Mouse (Mus musculus): ENCODE data around the gene Mybphl.

The Mybphl gene

GRCm38 (mm10) chr3:108409656-108410358 lies 45.1 kb downstream of the Mybphl start:
- DNase-seq (ENCODE audit: inconsistent ontology term), result no peak

DNA sequence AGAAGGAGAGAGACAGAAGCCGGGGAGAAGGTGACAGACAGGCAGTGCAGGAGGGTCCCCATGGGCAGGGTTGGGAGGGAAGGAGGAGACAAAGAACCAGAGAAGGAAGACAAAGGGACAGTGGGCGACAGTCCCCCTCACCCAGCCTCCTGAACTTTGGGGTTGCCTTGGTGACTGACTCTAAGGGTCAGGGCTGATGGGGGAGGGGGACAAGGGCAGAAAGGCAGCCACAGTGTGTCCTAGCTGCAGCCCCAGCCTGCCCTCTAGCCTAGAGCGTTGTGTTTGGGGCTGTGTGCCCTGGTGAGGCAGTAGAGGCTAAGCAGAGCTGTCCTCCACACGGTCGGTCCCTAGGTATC lies 45.6 kb downstream of the Mybphl start:
- no peak for DNase-seq (ENCODE audit: inconsistent ontology term)

DNA sequence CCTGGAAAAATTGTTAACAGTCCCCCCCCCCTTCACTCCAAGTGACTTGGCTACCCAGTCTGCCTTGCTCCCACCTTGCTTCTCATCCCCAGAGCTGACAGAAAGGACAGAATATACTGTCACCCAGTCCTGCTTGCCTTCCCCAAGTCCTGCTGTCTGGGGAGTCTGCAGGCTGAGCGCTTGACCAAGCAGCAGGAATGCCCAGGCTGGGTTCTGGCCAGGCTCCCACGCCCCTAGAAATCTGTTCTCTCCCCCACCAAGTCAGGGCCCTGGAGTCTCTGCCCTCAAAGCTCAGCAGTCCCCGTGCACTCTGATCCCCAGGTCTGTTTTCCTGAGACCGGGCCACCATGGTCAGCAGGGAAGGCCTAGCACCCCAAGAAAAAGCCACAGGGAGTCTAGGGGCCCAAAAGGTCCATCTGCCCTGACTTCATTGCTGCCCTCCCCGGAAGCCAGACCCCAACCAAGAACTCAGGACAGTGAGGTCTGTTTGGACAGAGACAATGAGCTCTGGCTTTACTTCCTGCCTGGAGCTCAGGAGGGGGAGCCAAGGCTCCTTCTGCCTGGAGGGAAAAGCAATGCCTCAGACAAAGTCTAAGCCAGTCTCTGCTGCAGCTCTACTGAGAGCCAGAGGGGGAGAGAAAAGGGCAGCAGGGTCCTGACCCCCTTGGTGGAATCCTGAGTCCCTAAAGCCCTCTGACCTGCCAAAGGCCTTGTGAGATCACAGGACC lies 46.5 kb downstream of the Mybphl start:
- DNase-seq (ENCODE audit: inconsistent ontology term), result peak; percentile 87

DNA sequence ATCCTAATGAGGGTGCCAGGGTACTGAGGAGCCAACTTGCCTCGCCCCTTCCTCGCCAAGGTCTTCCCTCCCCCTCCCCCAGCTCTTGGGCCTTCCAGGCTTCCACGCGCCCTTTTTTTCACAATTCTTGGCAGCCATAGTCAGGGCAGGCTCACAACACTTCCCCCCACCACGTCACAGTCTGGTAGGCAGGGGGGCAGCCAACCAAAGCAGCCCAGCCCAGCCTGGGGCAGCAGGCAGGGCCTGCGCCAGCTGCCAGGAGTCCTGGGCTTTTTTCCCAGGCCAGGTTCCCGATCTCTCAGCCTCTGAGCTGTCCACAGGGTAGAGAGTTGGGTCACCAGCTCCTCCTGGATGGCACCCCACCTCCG lies 47.0 kb downstream of the Mybphl start:
- DNase-seq (ENCODE audit: inconsistent ontology term), result peak; percentile 93

- no peak for DNase-seq (ENCODE audit: inconsistent ontology term)
Measured at GRCm38 (mm10) chr3:108413634-108414360, 49.1 kb downstream of the Mybphl start.

DNA sequence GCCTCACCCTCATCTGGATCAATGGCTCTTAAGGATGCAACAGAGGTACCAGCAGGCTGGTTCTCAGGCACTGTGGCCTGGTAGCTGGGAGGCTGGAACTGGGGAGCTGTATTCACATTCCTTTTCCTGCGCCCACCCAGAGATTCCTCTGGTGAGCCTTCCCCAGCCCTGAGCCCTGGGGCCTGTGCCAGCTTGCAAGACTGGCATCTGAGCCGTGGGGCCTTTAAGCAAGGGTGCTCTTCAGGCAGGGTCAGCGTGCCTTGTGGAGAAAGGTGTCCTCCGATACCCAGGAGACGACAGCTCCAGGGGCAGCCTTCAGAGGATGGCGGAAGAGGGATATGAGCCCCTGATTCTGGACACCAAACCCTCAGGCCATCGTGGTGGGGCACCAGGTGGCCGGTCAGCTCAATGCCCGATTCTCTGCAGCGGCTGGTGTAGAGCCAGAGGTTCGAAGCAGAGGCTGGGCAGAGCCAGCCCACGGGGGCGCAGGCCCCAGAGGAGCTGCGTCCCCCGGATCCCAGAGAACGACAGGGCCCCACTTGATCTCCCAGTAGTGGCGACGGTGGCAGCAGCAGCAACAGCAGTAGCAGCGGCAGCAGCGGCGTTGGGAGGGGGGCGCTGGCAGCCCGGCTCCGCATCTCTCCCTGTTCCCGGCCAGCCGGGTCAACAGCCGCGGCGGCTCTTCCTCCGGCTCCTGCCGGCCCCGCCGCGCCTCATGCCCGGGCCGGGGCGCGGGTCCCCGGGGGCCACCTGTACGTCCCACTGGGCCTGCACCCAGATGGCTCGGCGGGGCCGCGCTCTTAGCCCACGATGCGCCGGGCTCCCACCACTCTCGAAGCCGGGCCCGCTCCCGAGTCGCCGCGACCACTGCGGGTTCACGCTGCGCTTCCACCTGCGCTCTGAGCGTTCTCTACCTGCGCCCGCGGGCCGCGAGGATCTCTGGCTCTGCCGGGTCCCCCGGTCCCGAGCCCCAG lies 50.4 kb downstream of the Mybphl start, which contains the start of gene Celsr2:
Gene Celsr2, minus strand, starts transcription at position 696 of the 974 bp plus-strand sequence.
- DNase-seq (ENCODE audit: inconsistent ontology term), result peak; percentile 58

GRCm38 (mm10) chr3:108415831-108416223 lies 51.1 kb downstream of the Mybphl start:
- peak; percentile 89 for DNase-seq (ENCODE audit: inconsistent ontology term)

- DNase-seq (ENCODE audit: inconsistent ontology term), result no peak
Measured at GRCm38 (mm10) chr3:108423006-108423405, 58.3 kb downstream of the Mybphl start.

GRCm38 (mm10) chr3:108423844-108424801 lies 59.4 kb downstream of the Mybphl start:
- peak; percentile 61 for DNase-seq (ENCODE audit: inconsistent ontology term)

DNA sequence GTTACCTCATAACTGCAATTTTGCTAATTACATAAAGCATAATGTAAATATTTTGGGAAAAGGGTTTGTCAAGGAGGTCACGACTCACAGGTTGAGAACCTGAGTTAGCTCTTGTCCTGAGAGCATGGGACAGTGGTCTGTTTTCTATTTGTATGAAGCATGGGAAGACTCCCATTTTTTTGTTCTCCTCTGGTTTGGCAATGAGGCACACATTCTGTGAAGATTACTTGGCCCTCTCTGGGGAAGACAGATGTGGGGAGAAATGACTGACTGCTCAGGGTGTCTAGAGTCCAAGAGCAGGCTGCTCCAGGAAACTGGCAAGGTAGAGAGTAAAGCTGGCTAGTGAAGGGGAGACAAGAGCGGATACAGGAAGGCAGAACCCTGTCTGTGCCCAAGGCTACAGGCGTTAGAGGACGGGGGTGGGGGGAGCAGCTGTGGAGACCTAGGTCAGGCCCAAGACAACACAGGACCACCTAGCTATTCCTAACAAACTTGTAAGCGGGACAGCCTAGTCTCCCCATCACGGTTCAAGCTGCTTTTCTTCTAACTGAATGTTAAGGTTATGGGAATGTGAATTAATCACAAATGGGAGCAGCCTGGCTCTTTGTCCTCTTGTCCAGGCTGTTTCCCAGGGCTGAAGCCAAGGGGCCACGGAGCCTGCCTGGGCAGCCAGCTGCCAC lies 60.4 kb downstream of the Mybphl start:
- DNase-seq (ENCODE audit: inconsistent ontology term), result peak; percentile 46

DNA sequence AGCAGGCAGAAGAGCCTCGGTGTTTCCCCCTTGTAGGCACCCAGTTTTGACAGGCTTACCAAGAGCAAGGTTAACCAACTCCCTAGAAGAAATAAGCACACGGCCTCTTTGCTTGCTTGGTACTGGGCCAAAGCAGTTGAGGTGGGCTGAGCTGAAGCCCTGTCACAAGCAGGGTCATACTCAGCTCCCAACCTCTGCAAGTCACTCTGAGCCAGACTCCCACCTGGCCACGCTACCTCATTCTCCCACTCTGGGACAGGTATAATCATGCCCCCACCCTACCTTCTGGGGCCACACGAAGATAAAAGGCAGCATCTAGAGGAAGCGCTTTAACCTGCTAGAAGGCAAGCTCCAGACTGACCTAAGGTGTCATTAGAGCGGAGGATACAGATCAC lies 60.9 kb downstream of the Mybphl start:
- no peak for DNase-seq (ENCODE audit: inconsistent ontology term)

All from Muller cell, postnatal 12 days (primary cell).